Mouse (Mus musculus) megakaryocyte, embryonic 14.5 days (primary cell): ENCODE measurements at regions not wholly inside any gene's neighbourhood (a gene's known extent, or its start where the extent isn't known, plus 50 kb on each side); places are given as distances from the start of the nearest gene placed in this dataset.
"Not testable (repeated sequence)": the region's sequence is repeated elsewhere in the genome, so short reads cannot be mapped to it uniquely, and the experiment has no call there.

Experiments used
- H3K27me3 ChIP-seq: replicated peaks from 2 replicates; pipeline ENCODE3; 2012; ENCODE audit warnings: inconsistent platforms
- H3K36me3 ChIP-seq: replicated peaks from 2 replicates; pipeline ENCODE3; 2012; ENCODE audit warnings: low read length, inconsistent platforms, mixed read lengths
- H3K4me1 ChIP-seq: 2 replicates; pipeline ENCODE4 v1.6.1; 2012; ENCODE audit warnings: inconsistent platforms
- H3K4me3 ChIP-seq: replicated peaks from 2 replicates; pipeline ENCODE3; 2012; ENCODE audit warnings: moderate library complexity, mild to moderate bottlenecking, inconsistent platforms
- H3K9me3 ChIP-seq: 2 replicates; pipeline ENCODE4 v1.6.1; 2012; ENCODE audit warnings: inconsistent platforms
- FLI1 ChIP-seq: IDR thresholded peaks from 2 replicates; pipeline ENCODE4 v1.6.1; 2012; ENCODE audit warnings: low read length, inconsistent platforms, mixed read lengths
- GATA1 ChIP-seq: IDR thresholded peaks from 3 replicates; pipeline ENCODE4 v1.6.1; 2012; ENCODE audit warnings: mixed read lengths, low read length, inconsistent platforms, borderline replicate concordance

DNA sequence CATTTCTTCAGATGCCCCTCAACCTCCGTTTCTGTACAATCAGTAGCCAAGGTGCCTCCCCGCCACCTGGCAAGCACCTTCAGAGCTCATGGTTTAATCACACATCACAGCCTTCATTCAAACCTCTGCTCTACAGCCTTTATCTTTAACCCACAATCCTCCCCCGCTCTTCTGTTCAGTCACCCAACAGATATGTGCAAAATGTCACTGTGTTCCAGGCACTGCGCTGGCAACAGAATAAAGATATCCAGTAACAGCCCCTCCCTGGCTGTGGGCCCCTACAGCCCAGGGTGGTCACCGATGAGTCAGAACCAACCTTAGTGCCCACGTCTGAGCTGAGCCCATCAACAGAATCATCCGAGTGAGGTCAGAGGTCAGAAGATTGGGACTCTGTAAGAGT is 54.3 kb upstream of the Ddr1 start:
- Histone ChIP-seq H3K4me1 (peaks cover 27% of the 10 kb centered on the region), H3K9me3 (peaks cover 8% of the 10 kb centered on the region; the same call in 1 of the 2 replicates), H3K36me3 (no peaks in the 10 kb centered on the region), H3K4me3 (no peak overlapping the region), H3K27me3 (peaks cover 10% of the 10 kb centered on the region)
- no peak for TF ChIP-seq FLI1
- TF ChIP-seq GATA1, result no peak

DNA sequence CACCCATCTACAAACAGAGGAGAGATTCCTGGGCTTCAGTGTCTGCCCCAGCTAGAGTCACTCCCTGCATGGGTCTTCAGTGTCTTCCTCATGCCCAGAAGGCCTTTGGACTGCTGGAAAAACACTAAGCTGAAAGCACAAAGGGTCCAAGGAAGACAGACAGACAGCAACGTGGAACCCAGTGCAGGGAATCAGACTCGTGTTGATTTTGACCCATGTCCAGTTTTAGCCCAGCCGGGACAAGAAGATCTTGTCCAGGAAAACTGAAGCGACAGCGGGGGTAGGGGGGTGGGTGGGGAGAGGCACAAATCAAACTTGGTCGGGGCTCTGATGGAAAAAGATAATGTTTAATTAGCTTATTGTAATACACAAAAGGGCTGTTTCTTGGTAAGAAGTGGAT is 55.3 kb upstream of the Ddr1 start:
- Histone ChIP-seq H3K36me3 (no peaks in the 10 kb centered on the region), H3K27me3 (peaks cover 10% of the 10 kb centered on the region), H3K4me3 (no peak overlapping the region), H3K4me1 (peaks cover 30% of the 10 kb centered on the region), H3K9me3 (peaks cover 8% of the 10 kb centered on the region; the same call in 1 of the 2 replicates)
- TF ChIP-seq GATA1 (no peak), FLI1 (no peak)

DNA sequence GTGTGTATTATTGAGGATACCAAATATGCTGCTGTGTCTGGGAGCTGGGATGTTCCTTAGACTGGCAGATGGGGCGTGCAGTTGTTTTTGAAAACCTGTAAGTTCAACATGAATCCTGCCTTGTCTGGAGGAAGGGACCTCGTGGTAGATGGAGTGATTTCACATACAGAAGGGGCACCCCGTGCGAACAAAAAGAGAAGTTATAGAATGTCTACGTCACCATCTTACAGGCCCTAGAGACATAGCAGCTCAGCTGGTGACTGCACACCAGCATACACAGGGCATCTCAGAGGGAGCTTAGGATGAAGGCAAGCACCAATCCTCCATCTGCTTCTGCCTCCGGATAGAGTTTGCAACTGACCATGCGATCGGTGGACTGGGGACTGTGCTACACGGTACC is 58.2 kb upstream of the Ddr1 start:
- no peak for TF ChIP-seq GATA1
- TF ChIP-seq FLI1, result no peak
- H3K36me3 ChIP-seq, result no peaks in the 10 kb centered on the region
- peaks cover 7% of the 10 kb centered on the region for H3K9me3 ChIP-seq
- peaks cover 43% of the 10 kb centered on the region for H3K4me1 ChIP-seq
- H3K4me3 ChIP-seq, result no peak overlapping the region
- H3K27me3 ChIP-seq, result peaks cover 8% of the 10 kb centered on the region

DNA sequence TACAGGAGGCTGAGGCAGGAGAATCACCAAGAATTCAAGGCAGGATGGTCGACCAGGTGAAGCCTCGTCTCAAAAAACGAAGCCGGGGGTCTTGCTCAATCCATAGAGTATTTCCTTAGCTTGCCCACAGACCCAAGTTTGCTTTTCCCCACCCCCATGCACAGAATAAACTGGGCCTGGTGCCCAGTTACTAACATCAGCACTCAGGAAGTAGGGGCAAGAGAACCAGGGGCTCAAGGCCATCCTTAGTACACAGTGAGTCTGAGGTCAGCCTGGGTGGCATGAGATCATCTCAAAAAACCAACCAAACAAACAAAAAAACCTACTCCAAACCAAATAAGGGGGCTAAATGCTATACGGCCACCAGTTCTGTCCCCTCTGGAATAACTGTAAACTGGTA is 58.4 kb upstream of the Ier3 start:
- Histone ChIP-seq H3K36me3 (no peaks in the 10 kb centered on the region), H3K9me3 (peaks cover 7% of the 10 kb centered on the region), H3K27me3 (peaks cover 8% of the 10 kb centered on the region), H3K4me3 (no peak overlapping the region), H3K4me1 (peaks cover 43% of the 10 kb centered on the region)
- TF ChIP-seq FLI1 (no peak), GATA1 (no peak)

DNA sequence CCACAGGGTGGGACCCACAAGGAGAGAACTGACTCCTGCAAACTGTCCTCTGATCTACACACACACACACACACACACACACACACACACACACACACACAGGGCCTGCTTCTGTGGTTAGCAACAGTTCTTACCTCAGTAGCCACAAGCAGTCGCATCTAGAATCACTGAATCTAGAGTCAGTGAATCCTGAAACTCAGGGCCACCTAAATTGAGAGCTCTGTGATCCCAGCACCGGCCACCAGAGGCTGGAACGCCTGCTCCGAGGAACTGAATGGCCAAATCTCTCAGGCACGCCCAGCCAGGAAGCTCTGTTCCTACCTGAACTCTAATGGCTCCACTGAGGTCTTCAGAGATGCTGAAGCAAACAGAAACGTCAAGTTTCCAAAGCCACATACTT is 57.6 kb upstream of the Ier3 start:
- Histone ChIP-seq H3K9me3 (peaks cover 7% of the 10 kb centered on the region), H3K4me3 (no peak overlapping the region), H3K4me1 (peaks cover 44% of the 10 kb centered on the region), H3K36me3 (no peaks in the 10 kb centered on the region), H3K27me3 (peaks cover 12% of the 10 kb centered on the region)
- TF ChIP-seq GATA1 (no peak), FLI1 (no peak)

DNA sequence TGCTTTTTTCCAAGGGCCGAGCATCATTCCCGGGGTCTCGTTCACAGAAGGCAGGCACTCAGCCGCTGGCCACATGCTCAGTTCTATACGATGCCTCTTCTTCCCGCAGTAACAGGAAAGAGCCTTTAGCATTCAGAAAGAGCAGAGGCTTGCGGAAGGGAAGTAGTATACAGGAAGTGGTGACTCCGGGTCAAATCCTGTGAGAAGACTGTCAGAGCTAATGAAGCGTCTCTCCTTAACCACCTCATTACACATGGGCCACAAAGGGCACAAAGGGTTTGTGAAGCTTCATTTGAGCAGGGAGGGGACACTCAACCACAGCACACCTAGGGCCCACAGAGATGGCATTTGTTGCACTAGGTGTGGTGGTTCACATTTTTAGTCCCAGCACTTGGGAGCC is 55.1 kb upstream of the Ier3 start:
- peaks cover 52% of the 10 kb centered on the region for H3K4me1 ChIP-seq
- H3K4me3 ChIP-seq, result no peak overlapping the region
- peaks cover 7% of the 10 kb centered on the region for H3K9me3 ChIP-seq
- peaks cover 15% of the 10 kb centered on the region for H3K27me3 ChIP-seq
- H3K36me3 ChIP-seq, result no peaks in the 10 kb centered on the region
- no peak for TF ChIP-seq FLI1
- no peak for TF ChIP-seq GATA1

DNA sequence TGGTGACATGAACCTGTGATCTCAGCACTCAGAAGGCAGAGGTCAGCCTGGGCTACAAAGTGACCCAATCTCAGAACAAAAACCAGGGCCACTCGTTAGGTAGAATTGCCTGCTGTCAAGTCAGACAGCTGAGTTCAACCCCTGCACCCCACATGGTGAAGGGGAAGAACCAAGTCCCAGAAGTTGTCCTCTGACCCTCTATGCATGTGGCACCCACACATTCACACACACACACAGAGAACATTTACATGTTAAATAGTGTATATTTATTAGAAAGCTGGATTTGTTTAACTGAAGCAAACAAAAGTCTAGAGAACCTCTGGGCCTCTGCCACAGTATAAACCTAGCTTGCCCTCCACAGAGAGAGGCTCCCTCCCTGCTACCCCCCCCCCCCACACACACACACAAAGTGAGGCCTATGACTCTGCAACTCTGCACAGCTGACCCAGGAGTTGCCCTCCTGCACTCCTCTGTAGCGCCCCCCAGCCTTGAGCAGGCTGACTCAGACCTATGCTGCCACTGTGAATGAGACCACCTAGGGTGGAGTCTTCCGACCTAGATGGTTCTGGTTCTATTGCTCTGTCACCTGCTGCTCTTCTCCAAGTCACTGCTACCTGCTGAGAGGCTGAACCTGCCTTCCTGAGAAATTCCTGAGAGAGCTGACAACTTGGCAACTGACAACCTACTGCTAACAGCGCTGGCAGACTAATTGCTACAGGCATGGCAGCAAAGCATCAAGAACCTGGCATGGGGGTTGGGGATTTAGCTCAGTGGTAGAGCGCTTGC is 52.1 kb upstream of the Ier3 start:
- Histone ChIP-seq H3K4me3 (no peak overlapping the region), H3K4me1 (peaks cover 36% of the 10 kb centered on the region), H3K36me3 (no peaks in the 10 kb centered on the region), H3K27me3 (peaks cover 23% of the 10 kb centered on the region), H3K9me3 (peaks cover 7% of the 10 kb centered on the region)
- TF ChIP-seq FLI1 (no peak), GATA1 (no peak)

DNA sequence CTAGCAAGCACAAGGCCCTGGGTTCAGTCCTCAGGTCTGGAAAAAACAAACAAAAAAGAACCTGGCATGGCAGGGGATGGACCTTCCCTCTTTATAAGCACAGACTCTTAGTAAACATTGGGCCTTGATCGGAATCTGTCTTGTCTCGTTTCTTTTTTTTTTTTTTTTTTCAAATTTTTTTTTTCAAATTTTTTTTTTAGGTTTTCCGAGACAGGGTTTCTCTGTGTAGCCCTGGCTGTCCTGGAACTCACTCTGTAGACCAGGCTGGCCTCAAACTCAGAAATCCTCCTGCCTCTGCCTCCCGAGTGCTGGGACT is 51.6 kb upstream of the Ier3 start:
- not testable (repeated sequence) for H3K36me3 ChIP-seq, H3K4me3 ChIP-seq, H3K9me3 ChIP-seq
- H3K27me3 ChIP-seq, result peaks cover 26% of the 10 kb centered on the region
- H3K4me1 ChIP-seq, result peaks cover 33% of the 10 kb centered on the region

DNA sequence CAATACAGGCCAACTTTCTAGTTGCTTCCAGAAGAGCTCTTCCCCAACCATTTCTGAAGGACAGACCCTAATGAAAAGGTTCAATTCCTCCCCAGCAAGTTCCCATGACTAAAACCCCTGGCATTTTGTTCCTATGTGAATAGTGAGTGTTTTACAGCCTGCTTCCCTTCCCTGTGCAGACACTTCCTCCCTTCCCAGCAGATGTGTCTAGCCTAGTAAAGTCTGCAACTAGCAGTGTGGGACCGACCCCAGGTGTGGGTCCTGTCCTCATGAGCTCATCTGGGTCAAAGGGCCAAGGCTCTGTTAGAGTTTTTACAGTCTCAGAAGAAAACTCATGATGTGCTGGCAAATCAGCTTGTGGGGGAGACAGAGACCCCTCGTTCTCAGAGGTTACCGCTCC is 50.9 kb upstream of the Ier3 start:
- Histone ChIP-seq H3K36me3 (no peaks in the 10 kb centered on the region), H3K27me3 (peaks cover 26% of the 10 kb centered on the region), H3K4me1 (peaks cover 26% of the 10 kb centered on the region), H3K4me3 (no peak overlapping the region), H3K9me3 (peaks cover 7% of the 10 kb centered on the region)
- TF ChIP-seq FLI1 (no peak), GATA1 (no peak)

DNA sequence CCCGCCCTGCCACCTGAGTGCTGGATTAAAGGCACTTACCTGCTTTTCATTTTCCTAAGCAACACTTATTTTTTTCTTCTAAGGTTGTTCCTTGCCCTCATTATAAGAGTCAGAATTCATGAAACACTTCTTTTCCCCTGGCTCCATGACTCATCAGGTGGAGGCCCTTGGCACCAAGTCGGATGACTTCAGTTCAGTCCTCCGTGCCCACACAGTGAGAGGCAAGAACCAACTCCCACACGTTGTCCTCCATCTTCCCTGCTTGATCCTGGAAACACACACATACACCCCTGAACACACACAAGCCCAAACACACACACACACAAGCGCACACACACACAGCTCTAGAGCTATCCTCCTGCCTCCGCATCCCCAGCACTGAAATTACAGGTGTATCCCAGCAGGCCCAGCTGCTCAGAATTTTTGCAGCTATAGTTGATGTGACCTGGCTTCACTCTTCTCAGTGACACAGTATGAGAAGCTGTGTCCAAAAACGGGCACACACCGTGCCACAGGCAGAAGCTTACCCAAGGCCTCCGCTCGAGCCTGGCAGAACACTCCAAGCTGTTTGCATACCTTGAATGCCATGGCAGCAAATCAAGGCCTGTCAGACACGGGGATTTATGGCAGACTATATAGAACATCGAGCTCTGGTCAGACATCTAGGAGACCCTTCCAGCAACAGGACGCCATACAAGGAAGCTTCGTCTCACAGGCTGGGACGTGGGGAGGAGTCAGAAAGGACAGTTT is 49.7 kb upstream of the Ier3 start:
- Histone ChIP-seq H3K4me1 (peaks cover 23% of the 10 kb centered on the region), H3K36me3 (no peaks in the 10 kb centered on the region), H3K9me3 (peaks cover under 1% of the 10 kb centered on the region; the same call in 1 of the 2 replicates), H3K4me3 (no peak overlapping the region), H3K27me3 (peaks cover 26% of the 10 kb centered on the region)
- TF ChIP-seq GATA1 (no peak), FLI1 (no peak)
